Mouse (Mus musculus): Measurements from ENCODE around the gene Gm44511. TPM values are rescaled to one million over a fixed set of nuclear protein-coding genes. Genes with fewer than 3 reads are reported as not detected.
"Not testable (repeated sequence)": the region's sequence is repeated elsewhere in the genome, so short reads cannot be mapped to it uniquely, and the experiment has no call there.

Gene Gm44511
- total RNA-seq, 2 experiments from 2014 or later = not detected

- intact Hi-C loops (cut with DNase I) = loop anchor here (5.0 kb wide), 1 partner anchor 685 kb away; no protein-coding TSS in a partner anchor
Measured at GRCm38 (mm10) chr6:128842356-128842944, 16.3 kb upstream of the Gm44511 start.

DNA sequence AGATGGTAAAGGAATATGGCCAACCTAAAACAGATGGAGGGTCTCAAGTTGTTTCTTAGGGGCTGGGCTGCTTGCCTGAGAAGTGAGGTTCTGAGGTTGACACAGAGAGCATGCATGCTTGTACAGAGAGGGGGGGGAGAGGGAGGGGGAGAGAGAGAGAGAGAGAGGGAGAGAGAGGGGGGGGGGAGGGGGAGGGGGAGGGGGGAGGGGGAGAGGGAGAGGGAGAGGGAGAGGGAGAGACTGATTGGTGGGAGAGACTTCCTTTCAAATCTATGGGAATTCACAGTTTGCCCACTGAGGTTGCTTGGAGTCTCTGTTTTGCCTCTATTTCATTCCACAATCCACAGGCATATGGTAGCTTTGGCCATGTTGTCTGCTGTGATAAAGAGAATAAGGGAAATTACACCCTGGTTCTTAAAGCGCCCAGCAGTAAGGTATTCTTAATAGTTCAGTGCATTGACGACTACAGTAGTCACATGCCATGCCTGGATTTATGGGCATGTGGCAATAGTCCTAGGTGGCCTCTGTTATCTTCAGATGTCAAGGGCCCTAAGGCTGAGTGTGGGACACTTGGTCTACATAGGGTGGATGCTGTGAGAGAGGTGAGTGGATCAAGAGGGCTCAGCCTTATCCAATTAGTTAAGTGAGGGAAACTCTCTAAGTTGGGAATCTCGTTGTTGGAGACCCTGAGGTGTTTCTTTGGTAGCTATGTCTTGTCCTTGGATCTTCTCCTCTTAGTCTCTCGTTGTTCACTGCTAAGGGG is 15.4 kb upstream of the Gm44511 start:
- intact Hi-C loops (cut with DNase I) = loop anchor here (2.0 to 5.0 kb wide), 2 partner anchors 13 to 686 kb away; no protein-coding TSS in a partner anchor
- no peak for DNase-seq

More at GRCm38 (mm10) chr6:128842356-128842944, 16.3 kb upstream of the Gm44511 start:
- no peak for DNase-seq

GRCm38 (mm10) chr6:128840669-128841068 is 14.6 kb upstream of the Gm44511 start:
- DNase-seq = not testable (repeated sequence)
- intact Hi-C loops (cut with DNase I) = loop anchor here (1.0 to 5.0 kb wide), 3 partner anchors 14 to 687 kb away; no protein-coding TSS in a partner anchor

DNA sequence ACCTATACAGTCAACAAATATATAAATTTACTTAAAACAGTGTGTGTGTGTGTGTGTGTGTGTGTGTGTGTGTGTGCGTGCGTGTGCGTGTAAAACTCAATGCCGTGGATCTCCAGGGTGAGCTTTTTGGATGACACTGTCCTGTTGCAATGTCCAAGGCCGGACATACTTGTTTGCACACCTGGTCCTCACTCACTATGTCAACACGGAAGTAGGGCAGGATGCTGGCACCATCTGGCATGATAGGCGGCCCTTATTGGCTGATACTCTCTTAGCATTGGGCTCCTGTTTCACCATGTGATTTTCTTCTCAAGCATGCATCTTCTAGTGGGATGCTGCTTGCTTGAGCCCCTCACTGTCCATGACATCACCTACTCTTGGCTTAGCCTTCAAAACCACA is 13.8 kb upstream of the Gm44511 start:
- intact Hi-C loops (cut with DNase I) = loop anchor here (1.0 to 5.0 kb wide), 4 partner anchors 15 to 687 kb away; no protein-coding TSS in a partner anchor
- no peak for DNase-seq

GRCm38 (mm10) chr6:128839266-128839771 is 13.2 kb upstream of the Gm44511 start:
- intact Hi-C loops (cut with DNase I) = loop anchor here (1.0 kb wide), 1 partner anchor 106 kb away; no protein-coding TSS in a partner anchor

DNA sequence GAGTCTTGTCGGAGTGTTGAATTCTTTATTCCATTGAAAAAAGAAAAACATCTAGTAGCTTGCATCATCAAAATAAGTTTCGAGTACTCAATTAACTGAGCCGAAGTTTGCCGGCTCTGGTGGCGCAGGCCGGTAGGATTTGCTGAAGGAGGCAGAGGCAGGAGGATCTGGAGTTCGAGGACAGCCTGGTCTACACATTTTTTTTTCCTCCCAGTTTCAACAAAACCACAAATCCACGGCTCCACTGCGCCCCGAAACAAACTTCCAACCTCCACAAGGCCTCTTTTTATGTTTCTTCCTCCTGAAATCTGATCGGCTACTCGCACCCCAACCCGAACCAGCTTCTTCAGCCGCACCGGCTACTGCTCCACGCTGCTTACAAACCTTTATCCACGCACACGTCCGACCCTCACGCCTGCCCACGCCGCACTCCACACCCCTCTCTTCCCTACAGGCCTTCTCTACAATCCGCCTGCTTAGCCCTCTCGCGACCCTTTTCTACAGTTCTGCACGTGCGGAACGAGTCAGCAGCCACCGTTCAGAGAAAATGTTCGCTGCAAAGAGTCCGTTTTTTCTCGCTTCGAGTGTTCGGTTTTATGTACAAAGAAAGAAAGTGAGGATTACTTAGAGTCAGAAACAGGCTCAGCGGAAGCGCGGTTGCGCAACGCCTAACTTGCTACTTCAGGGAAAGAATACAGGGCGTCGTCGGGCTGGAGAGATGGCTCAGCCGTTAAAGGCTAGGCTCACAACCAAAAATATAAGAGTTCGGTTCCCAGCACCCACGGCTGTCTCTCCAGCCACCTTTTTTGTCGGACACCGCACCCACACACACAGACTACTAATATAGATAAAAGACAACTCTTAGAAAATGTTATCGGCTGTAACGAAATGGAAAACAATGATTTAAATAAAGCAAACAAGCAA is 12.5 kb upstream of the Gm44511 start:
- intact Hi-C loops (cut with DNase I) = loop anchor here (1.0 kb wide), 3 partner anchors 35 to 107 kb away; no protein-coding TSS in a partner anchor

More at GRCm38 (mm10) chr6:128839266-128839771, 13.2 kb upstream of the Gm44511 start:
- peak; percentile 86 to 88 for DNase-seq

DNA sequence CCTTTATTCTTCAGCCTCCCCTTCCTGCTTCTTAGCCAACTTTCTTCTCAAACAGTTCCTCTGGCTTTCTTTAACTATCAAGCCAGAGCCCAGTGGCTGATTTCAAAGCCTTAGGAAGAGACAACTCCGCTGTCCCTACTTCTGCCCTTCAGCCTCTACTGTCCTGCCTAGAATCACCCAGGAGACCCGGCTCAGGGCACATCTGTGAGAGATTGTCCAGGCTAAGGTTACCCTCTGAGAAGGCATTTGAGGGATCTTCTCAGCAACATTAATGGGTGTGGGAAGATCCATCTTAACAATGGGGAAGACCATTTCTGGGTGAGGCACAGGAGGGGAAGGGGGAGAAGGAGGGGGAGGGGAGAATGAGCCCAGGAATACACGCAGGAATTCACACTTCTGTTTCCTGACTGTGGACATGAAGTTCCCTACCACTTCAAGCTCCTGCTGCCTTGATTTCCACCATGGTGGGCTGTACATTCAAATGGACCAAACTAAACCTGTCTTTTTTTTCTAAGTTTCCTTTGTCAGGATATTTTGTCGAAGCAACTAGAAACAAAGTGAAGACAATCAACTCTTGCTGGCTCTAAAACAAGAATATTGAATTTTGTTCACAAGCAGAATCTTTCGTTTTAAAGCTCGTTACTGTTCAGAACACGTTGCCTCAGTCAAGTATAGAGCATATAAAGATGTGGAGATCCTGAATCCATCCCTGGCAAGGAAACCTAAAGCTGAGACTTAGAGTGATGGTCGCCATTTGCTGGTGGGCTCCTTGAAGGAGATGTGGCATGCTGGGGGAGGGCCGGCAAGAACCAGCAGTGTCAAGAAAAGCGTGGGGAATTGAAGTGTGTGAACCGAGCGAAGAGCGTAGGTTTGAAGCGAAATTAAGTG is 11.6 kb upstream of the Gm44511 start:
- peak in 1 of 2 experiments; percentile 33 for DNase-seq
- intact Hi-C loops (cut with DNase I) = loop anchor here (1.0 kb wide), 2 partner anchors 34 to 73 kb away; no protein-coding TSS in a partner anchor

More for the DNA sequence above, 12.5 kb upstream of the Gm44511 start:
- peak; percentile 93 to 95 for DNase-seq

GRCm38 (mm10) chr6:128836955-128837334 is 10.8 kb upstream of the Gm44511 start:
- no peak for DNase-seq
- intact Hi-C loops (cut with DNase I) = no loop called here

GRCm38 (mm10) chr6:128836191-128836954 is 10.3 kb upstream of the Gm44511 start:
- intact Hi-C loops (cut with DNase I) = no loop called here
- no peak for DNase-seq

- intact Hi-C loops (cut with DNase I) = no loop called here
- no peak for DNase-seq
Measured at GRCm38 (mm10) chr6:128835571-128835970, 9.5 kb upstream of the Gm44511 start.

DNA sequence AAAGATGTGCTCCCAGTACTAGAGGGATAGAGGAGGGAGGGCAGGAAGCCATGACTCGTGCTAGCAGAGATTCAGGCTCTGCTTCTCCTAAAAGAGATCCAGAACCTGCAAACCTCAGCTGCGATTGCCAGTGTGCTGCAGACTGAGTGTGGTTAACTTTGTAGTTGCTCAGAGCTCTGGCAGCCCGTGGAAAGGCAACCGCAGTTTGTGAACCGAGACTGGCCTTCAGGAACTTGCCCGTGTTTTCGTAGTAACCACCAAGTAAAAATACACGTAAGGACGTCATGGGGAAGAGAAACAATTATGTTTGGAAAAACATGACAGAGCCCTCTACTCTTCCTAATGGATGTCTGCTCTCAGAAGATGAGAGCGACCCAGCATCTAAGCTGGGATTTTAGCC is 6.9 kb upstream of the Gm44511 start:
- no peak for DNase-seq
- intact Hi-C loops (cut with DNase I) = no loop called here

GRCm38 (mm10) chr6:128829837-128830236 is 3.7 kb upstream of the Gm44511 start:
- intact Hi-C loops (cut with DNase I) = loop anchor here (2.0 kb wide), 1 partner anchor 21 kb away; no protein-coding TSS in a partner anchor
- DNase-seq = no peak

GRCm38 (mm10) chr6:128826781-128827180 is 666 bp upstream of the Gm44511 start:
- intact Hi-C loops (cut with DNase I) = no loop called here
- no peak for DNase-seq

DNA sequence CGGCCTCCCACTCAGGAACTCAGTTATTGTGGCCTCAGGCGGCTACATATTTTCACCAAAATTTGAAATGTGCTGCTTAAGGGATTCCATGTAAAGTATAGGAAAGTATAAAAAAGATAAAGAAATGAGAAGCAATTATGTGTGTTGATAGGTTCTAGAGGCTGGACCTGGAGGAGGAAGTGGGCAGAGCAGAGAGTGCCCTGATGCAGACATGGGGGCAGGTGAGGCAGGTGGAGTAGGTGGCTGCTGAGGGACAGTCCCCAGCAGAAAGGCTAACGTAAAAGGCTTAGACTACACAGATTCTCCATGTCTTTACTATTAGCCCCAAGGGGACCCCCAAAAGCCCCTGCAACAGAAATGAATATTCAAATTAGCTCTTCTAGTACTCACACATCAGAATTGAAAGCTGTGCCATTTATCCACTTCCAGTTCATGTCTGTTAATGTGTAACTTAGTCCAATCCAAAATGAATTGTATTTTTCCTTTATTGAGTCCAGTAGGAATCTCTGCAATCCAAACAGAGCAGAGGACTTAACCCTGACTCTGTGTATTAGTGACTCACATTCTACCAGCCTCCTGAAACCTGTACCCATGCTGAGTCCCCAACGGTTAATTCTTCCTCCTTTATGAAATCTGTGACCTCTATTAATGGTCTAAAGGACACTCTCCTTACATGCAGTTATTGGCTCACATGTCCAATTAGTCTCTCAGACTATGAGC is 7.9 kb downstream of the Gm44511 start:
- intact Hi-C loops (cut with DNase I) = no loop called here
- DNase-seq = no peak

DNA sequence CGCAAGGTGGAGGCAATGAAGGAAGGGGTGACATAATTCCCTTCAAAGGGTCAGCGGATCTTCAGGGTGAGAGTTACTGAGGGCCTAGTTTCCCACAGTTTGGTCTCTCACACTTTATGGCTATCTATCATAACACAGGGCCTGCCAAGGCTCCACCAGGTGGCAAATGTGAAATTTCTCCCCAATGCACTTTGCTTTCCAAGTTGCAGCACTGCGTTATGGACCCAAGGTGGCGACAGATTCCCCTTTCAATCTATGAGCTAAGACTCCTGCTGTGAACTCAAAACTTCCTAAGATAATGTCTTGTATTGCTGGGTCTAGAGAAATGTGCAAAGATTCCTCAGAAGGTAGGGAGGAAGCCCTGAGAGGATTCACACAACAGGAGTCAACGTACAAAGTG is 17.6 kb downstream of the Gm44511 start:
- intact Hi-C loops (cut with DNase I) = loop anchor here (2.0 kb wide), 1 partner anchor 22 kb away; no protein-coding TSS in a partner anchor
- no peak for DNase-seq

DNA sequence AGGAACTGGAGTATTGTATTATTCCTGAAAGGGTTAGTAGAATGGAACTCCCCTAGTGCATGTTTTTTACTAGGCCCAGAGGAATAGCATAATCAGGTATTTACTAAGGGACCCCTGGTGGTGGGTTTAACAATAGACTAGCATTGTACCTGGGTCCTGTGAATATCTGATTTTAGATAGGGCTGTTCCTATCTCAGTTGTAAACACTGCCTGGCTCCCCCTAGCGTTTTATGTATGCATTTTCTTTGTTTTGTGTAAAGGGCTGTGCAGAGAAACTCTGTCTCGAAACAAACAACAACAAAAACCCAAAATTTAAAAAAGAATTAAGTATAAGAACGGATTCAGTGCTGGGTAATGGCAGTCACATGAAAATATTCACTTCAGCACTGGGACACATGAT is 19.1 kb downstream of the Gm44511 start:
- no peak for DNase-seq
- intact Hi-C loops (cut with DNase I) = no loop called here

- intact Hi-C loops (cut with DNase I) = loop anchor here (1.0 kb wide), 1 partner anchor 38 kb away; no protein-coding TSS in a partner anchor
Measured at GRCm38 (mm10) chr6:128804823-128805640, 21.1 kb downstream of the Gm44511 start.

More at GRCm38 (mm10) chr6:128804823-128805640, 21.1 kb downstream of the Gm44511 start:
- DNase-seq = peak; percentile 59 to 74
